Mouse (Mus musculus) embryonic fibroblast, embryonic 13.5 days (primary cell): ENCODE results near the gene F13a1. TPM values are rescaled to one million over a fixed set of nuclear protein-coding genes. Genes with fewer than 3 reads are reported as not detected.

Source experiments
- H3K27ac ChIP-seq: 2 replicates; pipeline ENCODE4 v1.5.1; 2012; ENCODE audit warnings: low read length, control low read depth, inconsistent platforms; ENCODE audit not compliant: insufficient read depth
- H3K4me1 ChIP-seq: 2 replicates; pipeline ENCODE4 v1.6.1; 2011; ENCODE audit warnings: low read length; ENCODE audit not compliant: control insufficient read depth, insufficient read depth
- H3K4me3 ChIP-seq: 2 replicates; pipeline ENCODE4 v1.5.1; 2011; ENCODE audit warnings: mild to moderate bottlenecking, control low read depth, low read length; ENCODE audit not compliant: insufficient read depth
- CTCF ChIP-seq: IDR thresholded peaks from 2 replicates; pipeline ENCODE4 v1.5.1; 2011; ENCODE audit warnings: mild to moderate bottlenecking, control low read depth, low read length, moderate library complexity, borderline replicate concordance; ENCODE audit not compliant: insufficient read depth
- POLR2A ChIP-seq: IDR thresholded peaks from 2 replicates; pipeline ENCODE4 v1.6.1; 2011; ENCODE audit warnings: low read depth, mild to moderate bottlenecking, control low read depth, low read length, moderate library complexity
- polyA plus RNA-seq: library from polyadenylated mRNA; stranded (reverse); fragments of >200 nt; gene quantifications from 2 replicates; pipeline ENCODE4 v1.2.4, GENCODE M21; 2011; ENCODE audit warnings: low read depth; ENCODE audit not compliant: missing spikeins, insufficient read length

Gene F13a1
- polyA plus RNA-seq, result 0.16 TPM in 1 of 2 replicates, not detected in the other

DNA sequence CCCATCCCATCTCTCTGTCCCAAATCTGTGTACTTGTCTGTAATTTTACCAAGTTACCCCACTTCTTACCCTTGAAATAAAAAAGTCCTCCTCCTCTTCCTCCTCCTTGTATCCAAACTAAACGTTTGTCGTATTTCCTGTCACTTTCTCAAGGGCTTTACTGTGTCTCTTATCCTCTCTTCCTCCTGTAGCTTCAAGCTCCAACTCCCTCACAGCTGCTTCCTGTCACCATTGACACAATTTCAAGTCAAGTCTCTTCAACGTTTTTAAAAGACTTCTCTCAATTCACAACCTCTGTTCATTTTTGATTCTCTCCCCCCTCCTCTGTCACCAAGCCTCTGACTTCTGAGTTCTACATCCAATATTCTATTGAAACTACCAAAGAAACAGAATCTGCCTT lies at the start of gene F13a1:
TSS of gene F13a1 (minus strand) at position 119 of the 400 bp plus-strand sequence.
- TF ChIP-seq CTCF (no peak), POLR2A (no peak)
- Histone ChIP-seq H3K27ac (no peak within 1 kb of the TSS), H3K4me1 (no peaks in the 10 kb centered on the region; the same call in 1 of the 2 replicates), H3K4me3 (no peak within 1 kb of the TSS)

DNA sequence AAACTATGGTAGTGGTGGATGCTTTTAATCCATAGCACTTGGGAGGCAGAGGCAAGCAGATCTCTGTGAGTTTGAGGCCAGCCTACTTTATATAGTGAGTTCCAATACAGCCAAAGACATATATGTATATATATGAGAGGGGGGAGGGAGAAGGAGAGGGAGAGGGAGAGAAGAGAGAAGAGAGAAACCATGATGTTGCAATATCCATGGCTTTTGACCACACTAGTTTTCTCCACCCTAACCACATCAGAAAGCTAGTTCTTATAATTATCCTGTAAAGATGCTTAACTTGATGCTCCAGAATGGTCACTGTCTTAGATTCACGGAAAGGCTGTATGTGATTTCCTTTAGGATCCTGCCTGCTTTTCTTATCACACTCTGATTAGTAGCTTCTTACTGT lies 41.6 kb upstream of the F13a1 start:
- Histone ChIP-seq H3K4me3 (no peak overlapping the region), H3K27ac (no peak overlapping the region), H3K4me1 (no peaks in the 10 kb centered on the region)
- TF ChIP-seq POLR2A (no peak), CTCF (no peak)

DNA sequence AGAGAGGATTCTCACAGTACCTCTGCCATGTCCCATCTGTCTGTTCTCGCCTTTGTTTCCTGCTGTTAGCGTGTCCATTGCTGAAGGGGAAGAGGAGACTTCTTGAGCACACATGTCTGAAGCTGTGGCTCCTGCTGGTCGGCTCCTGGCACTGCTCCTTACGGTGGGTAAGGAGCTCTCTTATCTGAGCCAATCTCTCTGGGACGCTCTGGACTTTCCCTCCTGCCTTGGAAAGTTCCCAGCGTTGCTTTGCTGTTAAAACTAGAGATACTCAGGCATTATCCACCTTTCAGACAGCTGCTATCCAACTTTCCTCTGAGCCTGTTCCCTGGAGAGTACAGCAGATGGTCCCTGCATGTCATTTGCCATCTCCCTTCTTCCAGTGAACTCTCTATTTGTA lies 39.1 kb upstream of the F13a1 start:
- H3K4me1 ChIP-seq, result no peaks in the 10 kb centered on the region
- TF ChIP-seq POLR2A (no peak), CTCF (no peak)
- H3K4me3 ChIP-seq, result no peak overlapping the region
- H3K27ac ChIP-seq, result no peak overlapping the region

DNA sequence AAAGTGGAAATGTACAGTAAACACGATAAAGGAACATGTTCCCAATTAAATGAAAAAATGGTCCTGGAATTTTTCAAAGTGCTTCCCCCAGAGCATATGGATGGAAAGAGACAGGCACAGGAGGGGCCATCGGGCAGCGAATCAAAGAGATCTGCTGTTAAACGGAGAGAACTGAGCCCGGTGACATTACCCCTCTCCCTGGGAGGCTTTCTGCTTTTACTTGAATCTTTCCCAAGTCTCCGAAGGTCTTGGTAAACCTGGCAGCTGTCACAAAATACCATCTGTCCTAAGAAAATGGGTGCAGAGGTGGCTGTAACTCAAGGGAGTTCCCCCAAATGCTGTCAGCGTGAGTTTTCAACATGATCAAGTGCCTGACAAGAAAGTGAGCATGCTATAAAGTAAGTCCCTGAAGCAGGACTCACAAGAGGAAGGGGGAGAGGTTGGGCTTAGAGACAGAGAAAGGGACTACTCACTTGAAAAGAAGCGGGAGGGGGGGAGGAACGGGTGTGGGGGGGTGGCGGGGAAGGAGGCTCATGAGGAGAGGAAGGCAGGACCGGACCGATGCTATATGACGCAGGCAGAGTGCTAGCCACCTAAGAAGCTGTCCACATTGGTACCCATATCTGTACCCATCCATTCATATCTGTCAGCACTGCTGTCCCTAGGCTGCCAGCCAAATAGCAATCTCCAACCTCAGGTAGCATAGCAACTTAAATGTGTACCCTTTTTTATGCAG lies 31.6 kb upstream of the F13a1 start:
- Histone ChIP-seq H3K27ac (no peak overlapping the region), H3K4me1 (no peaks in the 10 kb centered on the region), H3K4me3 (no peak overlapping the region)
- TF ChIP-seq POLR2A (no peak), CTCF (no peak)

DNA sequence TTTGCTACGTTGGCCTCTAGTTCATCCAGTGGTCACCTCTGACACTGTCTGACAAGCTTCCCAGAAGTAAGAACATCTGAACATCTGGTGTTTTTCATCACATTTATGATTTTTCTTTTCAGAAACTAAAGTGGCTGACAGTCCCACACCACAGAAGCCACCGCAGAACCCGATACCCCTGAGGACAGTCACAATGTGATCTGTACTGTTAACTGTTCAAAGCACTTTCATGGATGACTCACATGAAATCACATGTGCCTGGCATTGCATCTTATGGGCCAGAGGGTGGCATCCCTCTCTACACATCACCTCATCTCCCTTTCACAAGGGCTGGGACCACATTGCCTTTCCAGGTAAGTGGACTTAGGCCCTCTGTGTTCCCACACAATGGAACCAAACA lies 21.3 kb upstream of the F13a1 start:
- H3K4me3 ChIP-seq, result no peak overlapping the region
- H3K27ac ChIP-seq, result no peak overlapping the region
- no peaks in the 10 kb centered on the region for H3K4me1 ChIP-seq
- TF ChIP-seq CTCF (no peak), POLR2A (no peak)

DNA sequence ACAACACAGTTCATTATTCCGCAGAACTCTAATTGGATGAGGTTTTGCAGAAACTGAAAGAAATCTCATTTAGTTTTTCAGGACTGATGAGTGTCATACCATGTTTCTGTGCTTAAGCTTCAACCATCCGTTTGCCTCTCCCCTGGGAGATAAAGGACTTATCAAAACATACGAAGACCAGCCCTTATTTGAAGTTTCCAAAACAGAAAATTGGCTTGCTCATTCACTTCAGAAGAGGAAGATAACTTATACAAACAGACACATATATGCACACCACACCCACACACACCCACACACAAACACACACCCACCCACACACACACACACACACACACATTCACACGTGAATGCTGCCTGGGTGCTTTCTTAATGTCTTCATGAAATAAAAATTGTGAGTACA lies 20.8 kb upstream of the F13a1 start:
- no peaks in the 10 kb centered on the region for H3K4me1 ChIP-seq
- no peak overlapping the region for H3K27ac ChIP-seq
- no peak overlapping the region for H3K4me3 ChIP-seq
- TF ChIP-seq POLR2A, result no peak
- TF ChIP-seq CTCF, result no peak

DNA sequence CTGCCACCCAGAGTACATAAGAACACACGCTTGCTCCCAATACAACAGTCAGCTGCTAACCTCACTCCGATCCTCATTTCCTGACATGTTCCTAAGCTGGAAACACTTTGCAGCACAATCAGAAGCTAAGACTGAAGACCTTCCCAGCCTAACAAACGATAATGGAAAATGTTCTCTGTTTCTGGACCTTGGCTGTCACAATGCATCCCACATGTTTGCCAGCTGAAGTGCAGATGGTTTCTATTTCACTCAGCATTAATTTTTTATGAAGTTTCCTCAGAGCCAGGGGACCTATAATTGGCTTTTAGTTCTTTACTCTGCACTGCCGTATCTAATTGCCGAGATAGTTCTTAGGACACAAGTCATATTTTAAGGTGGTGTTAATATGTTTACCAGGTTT lies 10.8 kb upstream of the F13a1 start:
- H3K4me1 ChIP-seq, result no peaks in the 10 kb centered on the region; the same call in 1 of the 2 replicates
- H3K27ac ChIP-seq, result no peak overlapping the region
- no peak for TF ChIP-seq CTCF
- TF ChIP-seq POLR2A, result no peak
- H3K4me3 ChIP-seq, result no peak overlapping the region

DNA sequence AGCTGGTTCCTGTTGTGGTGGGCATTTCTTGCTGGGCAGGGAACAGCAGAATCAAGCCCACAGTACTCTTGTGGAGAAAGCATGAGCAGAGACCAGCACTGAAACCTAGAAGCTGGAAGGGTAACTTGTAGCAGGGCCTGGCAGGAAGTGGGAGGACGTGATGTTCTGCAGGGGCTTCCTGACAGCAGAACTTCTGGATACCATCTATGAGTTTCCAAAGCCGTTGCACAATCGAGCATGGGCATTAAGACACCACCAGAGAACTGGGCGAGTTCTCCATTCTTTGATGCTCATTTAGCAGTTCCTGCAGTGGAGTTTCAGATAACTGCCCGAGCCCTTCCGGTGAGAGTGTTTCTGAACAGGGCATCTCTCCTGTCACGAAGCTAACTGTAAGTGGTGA lies 6.6 kb upstream of the F13a1 start:
- H3K4me1 ChIP-seq, result no peaks in the 10 kb centered on the region; the same call in 1 of the 2 replicates
- TF ChIP-seq POLR2A (no peak), CTCF (no peak)
- no peak overlapping the region for H3K4me3 ChIP-seq
- H3K27ac ChIP-seq, result no peak overlapping the region

DNA sequence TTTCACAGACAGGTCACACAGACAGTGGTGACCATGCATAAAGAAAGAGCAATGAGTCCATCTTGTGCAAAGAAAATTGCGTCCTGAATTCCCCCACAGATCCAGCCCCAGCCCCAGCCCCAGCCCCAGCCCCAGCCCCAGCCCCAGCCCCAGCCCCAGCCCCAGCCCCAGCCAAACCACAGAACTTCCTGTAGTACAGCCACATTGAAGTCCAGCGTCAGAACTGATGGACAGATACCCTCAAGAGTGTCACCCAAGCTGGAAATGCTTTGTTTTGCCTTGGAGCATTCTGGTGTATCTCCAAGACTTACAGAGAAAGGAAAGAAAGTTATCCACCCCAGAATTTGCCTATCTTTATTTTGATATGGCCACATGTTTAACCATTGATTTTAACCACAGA lies 413 bp downstream of the F13a1 start:
- Histone ChIP-seq H3K4me3 (no peak overlapping the region), H3K4me1 (no peaks in the 10 kb centered on the region; the same call in 1 of the 2 replicates), H3K27ac (no peak overlapping the region)
- TF ChIP-seq CTCF, result no peak
- TF ChIP-seq POLR2A, result no peak

DNA sequence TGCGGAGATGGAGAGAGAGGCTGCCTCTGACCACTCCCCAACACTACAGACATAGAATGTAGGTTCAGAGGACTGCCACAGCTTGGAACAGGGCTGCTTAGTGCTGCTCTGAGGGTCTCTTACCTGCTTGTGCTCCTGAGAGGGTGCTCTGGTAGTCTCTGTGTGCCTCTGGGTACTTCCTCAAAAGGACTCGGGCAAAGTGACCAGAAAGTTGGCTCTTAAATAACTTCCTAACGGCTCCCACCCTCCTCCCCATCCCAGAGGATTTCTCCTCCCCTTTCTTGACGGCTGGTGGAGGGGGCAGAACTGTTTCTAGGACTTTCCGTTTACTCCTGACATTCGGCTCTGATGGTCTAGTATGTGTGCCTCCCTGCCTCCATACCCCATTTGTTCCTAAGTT lies 1.0 kb downstream of the F13a1 start:
- H3K4me1 ChIP-seq, result no peaks in the 10 kb centered on the region; the same call in 1 of the 2 replicates
- H3K4me3 ChIP-seq, result no peak overlapping the region
- no peak overlapping the region for H3K27ac ChIP-seq
- TF ChIP-seq POLR2A (no peak), CTCF (no peak)
